Mouse (Mus musculus) gonadal fat pad, adult 2 months (tissue): Measurements from ENCODE around the gene Pld4. TPM values are rescaled to one million over a fixed set of nuclear protein-coding genes. Genes with fewer than 3 reads are reported as not detected.
"Not testable (repeated sequence)": the region's sequence is repeated elsewhere in the genome, so short reads cannot be mapped to it uniquely, and the experiment has no call there.

Experiments
- DNase-seq: peaks from one replicate; pipeline ENCODE4 v3.0.0-alpha.2; 2012; ENCODE audit warnings: low read depth
- polyA plus RNA-seq: library from polyadenylated mRNA; depleted of rRNA; stranded (reverse); fragments of >200 nt; gene quantifications from 2 replicates; pipeline ENCODE4 v1.2.3, GENCODE M21; 2012; rRNA removed

The Pld4 gene
- polyA plus RNA-seq, 1 experiment = 55.4 TPM

- DNase-seq = no peak
Measured at GRCm38 (mm10) chr12:112801864-112802846, 41.7 kb downstream of the Pld4 start, which contains the start of gene Ahnak2. Ahnak2 (minus strand) TSS chr12:112802657.

- DNase-seq = no peak
Measured at GRCm38 (mm10) chr12:112802917-112803316, 42.5 kb downstream of the Pld4 start.

GRCm38 (mm10) chr12:112804046-112804445 lies 43.6 kb downstream of the Pld4 start:
- no peak for DNase-seq

GRCm38 (mm10) chr12:112806044-112806443 lies 45.6 kb downstream of the Pld4 start:
- no peak for DNase-seq

GRCm38 (mm10) chr12:112807796-112808195 lies 47.3 kb downstream of the Pld4 start:
- no peak for DNase-seq

- DNase-seq = no peak
Measured at GRCm38 (mm10) chr12:112808212-112808586, 47.7 kb downstream of the Pld4 start.

- DNase-seq = no peak
Measured at GRCm38 (mm10) chr12:112808587-112809364, 48.3 kb downstream of the Pld4 start, which contains the start of gene Clba1. Clba1 (plus strand) TSS chr12:112808937.

- no peak for DNase-seq
Measured at GRCm38 (mm10) chr12:112809641-112810040, 49.2 kb downstream of the Pld4 start.

- DNase-seq = no peak
Measured at GRCm38 (mm10) chr12:112810092-112810885, 49.8 kb downstream of the Pld4 start.

- no peak for DNase-seq
Measured at GRCm38 (mm10) chr12:112813370-112813769, 52.9 kb downstream of the Pld4 start.

- no peak for DNase-seq
Measured at GRCm38 (mm10) chr12:112814682-112815470, 54.4 kb downstream of the Pld4 start.

- no peak for DNase-seq
Measured at GRCm38 (mm10) chr12:112816294-112816693, 55.8 kb downstream of the Pld4 start.

GRCm38 (mm10) chr12:112816866-112817265 lies 56.4 kb downstream of the Pld4 start:
- not testable (repeated sequence) for DNase-seq

Other genes with a start within 250 kb of the Pld4 start
- gene Tmem179, start 243.9 kb upstream of the Pld4 start, polyA plus RNA-seq = 0.06 and 0.12 TPM in 2 replicates
- gene Inf2, start 171.9 kb upstream of the Pld4 start, polyA plus RNA-seq = 23.9 and 26.5 TPM in 2 replicates
- 3.8 and 4.6 TPM in 2 replicates for gene Adssl1, start 140.6 kb upstream of the Pld4 start, polyA plus RNA-seq
- 34.1 and 35.3 TPM in 2 replicates for gene Siva1, start 116.0 kb upstream of the Pld4 start, polyA plus RNA-seq
- 95.2 and 117 TPM in 2 replicates for gene Akt1, start 85.8 kb upstream of the Pld4 start, polyA plus RNA-seq
- 12.2 and 13.9 TPM in 2 replicates for gene Zbtb42, start 81.8 kb upstream of the Pld4 start, polyA plus RNA-seq
- 35.5 and 53.5 TPM in 2 replicates for gene Cep170b, start 40.2 kb upstream of the Pld4 start, polyA plus RNA-seq
- 4.7 and 5.2 TPM in 2 replicates for gene Ahnak2, start 42.0 kb downstream of the Pld4 start, polyA plus RNA-seq
- 8.3 and 9.7 TPM in 2 replicates for gene Clba1, start 48.3 kb downstream of the Pld4 start, polyA plus RNA-seq
- gene Cdca4, start 68.8 kb downstream of the Pld4 start, polyA plus RNA-seq = 16.2 and 17.9 TPM in 2 replicates
- 2.6 and 3.7 TPM in 2 replicates for gene Gpr132, start 107.6 kb downstream of the Pld4 start, polyA plus RNA-seq
- 39.4 and 46.9 TPM in 2 replicates for gene Jag2, start 169.1 kb downstream of the Pld4 start, polyA plus RNA-seq
- 47.3 and 51.0 TPM in 2 replicates for gene Nudt14, start 181.5 kb downstream of the Pld4 start, polyA plus RNA-seq
- gene Btbd6, start 215.8 kb downstream of the Pld4 start, polyA plus RNA-seq = 25.7 and 41.8 TPM in 2 replicates
- gene Brf1, start 240.0 kb downstream of the Pld4 start, polyA plus RNA-seq = 66.2 and 80.9 TPM in 2 replicates